Mouse (Mus musculus) embryonic facial prominence, embryonic 11.5 days (tissue): ENCODE data around the gene Akain1. TPM values are rescaled to one million over a fixed set of nuclear protein-coding genes. Genes with fewer than 3 reads are reported as not detected.

ENCODE experiments used
- ATAC-seq: fragments of 200-750 bp; cut with Nextera tagmentation; replicated peaks from 2 replicates; pipeline ENCODE4 v1.8.0; 2017; ENCODE audit warnings: low read depth; ENCODE audit not compliant: insufficient number of reproducible peaks, low FRiP score, low TSS enrichment
- DNase-seq: peaks from one replicate; pipeline ENCODE4 v3.0.0-alpha.2; 2015; ENCODE audit warnings: low spot score
- H3K27ac ChIP-seq: fragments of 300-500 bp; sonication (generic); replicated peaks from 2 replicates; pipeline ENCODE4 v1.5.1; 2014; ENCODE audit warnings: mild to moderate bottlenecking, low read depth, low read length, control low read depth
- H3K27me3 ChIP-seq: fragments of 300-500 bp; sonication (generic); 2 replicates; pipeline ENCODE4 v1.6.1; 2014; ENCODE audit warnings: mild to moderate bottlenecking, low read length, moderate library complexity, mixed read lengths; ENCODE audit not compliant: control insufficient read depth, insufficient read depth
- H3K36me3 ChIP-seq: fragments of 300-500 bp; sonication (generic); replicated peaks from 2 replicates; pipeline ENCODE4 v1.6.1; 2014; ENCODE audit warnings: low read depth, mild to moderate bottlenecking, low read length, moderate library complexity, mixed read lengths; ENCODE audit not compliant: control insufficient read depth, insufficient read depth
- H3K4me1 ChIP-seq: fragments of 300-500 bp; sonication (generic); 2 replicates; pipeline ENCODE4 v1.6.1; 2014; ENCODE audit warnings: low read length, mixed read lengths; ENCODE audit not compliant: control insufficient read depth, insufficient read depth
- H3K4me2 ChIP-seq: fragments of 300-500 bp; sonication (generic); 2 replicates; pipeline ENCODE4 v1.6.1; 2014; ENCODE audit warnings: low read depth, mild to moderate bottlenecking, control low read depth, low read length, moderate library complexity
- H3K4me3 ChIP-seq: fragments of 300-500 bp; sonication (generic); 2 replicates; pipeline ENCODE4 v1.5.1; 2014; ENCODE audit warnings: low read depth, low read length, control low read depth
- H3K9ac ChIP-seq: fragments of 300-500 bp; sonication (generic); replicated peaks from 2 replicates; pipeline ENCODE4 v1.6.1; 2014; ENCODE audit warnings: mild to moderate bottlenecking, control low read depth, low read length
- H3K9me3 ChIP-seq: fragments of 300-500 bp; sonication (generic); replicated peaks from 2 replicates; pipeline ENCODE4 v1.6.1; 2016; ENCODE audit warnings: mild to moderate bottlenecking, low read length, inconsistent platforms, mixed read lengths; ENCODE audit not compliant: control insufficient read depth
- WGBS: fragments of 180-500 bp; shearing (Covaris S2); extraction: QIAGEN DNeasy Blood & Tissue Kit; methylation state at CpG from one replicate; pipeline ENCODE4 v1.1.7; 2014; 5-methylcytosine and 5-hydroxymethylcytosine counted together
- polyA plus RNA-seq: library from polyadenylated mRNA; unstranded; fragments of >200 nt; fragmentation: Nextera tagmentation; extraction: Ambion mirVana; gene quantifications from 2 replicates; pipeline ENCODE4 v1.2.1, GENCODE M21; 2014

The Akain1 gene
- polyA plus RNA-seq, 1 experiment from 2014 or later = 0.17 TPM

DNA sequence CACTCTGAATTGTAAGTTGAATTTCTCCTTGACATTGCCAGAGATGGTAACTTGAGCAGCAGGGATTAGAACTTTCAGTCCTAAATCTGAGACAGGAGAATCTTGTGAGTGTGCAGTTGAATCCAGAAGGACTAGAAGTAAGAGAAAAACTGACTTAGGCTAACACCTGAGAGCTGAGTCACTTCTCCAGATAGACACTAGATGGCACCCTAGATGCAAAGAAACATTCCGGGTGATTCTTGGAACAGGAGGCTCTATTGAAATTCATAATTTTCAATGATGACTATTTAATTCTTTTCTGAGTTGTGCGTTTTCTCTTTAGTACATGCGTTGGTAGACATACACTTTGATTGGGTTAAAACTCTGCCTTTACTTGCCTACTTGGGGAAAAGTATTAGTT is 66.9 kb downstream of the Akain1 start:
- no peak overlapping the region for H3K9ac ChIP-seq
- no peaks in the 10 kb centered on the region for H3K9me3 ChIP-seq
- no peak overlapping the region for H3K4me3 ChIP-seq
- WGBS = 37% methylated on average over 3 of the region's 3 CpGs
- ATAC-seq (no peak), DNase-seq (peak; percentile 52)
- H3K4me2 ChIP-seq = no peak overlapping the region
- H3K27ac ChIP-seq = no peak overlapping the region
- no peaks in the 10 kb centered on the region for H3K36me3 ChIP-seq
- H3K4me1 ChIP-seq = no peaks in the 10 kb centered on the region
- no peaks in the 10 kb centered on the region for H3K27me3 ChIP-seq

GRCm38 (mm10) chr17:69516344-69516907 is 77.3 kb downstream of the Akain1 start:
- no peak overlapping the region for H3K4me2 ChIP-seq
- ATAC-seq (no peak), DNase-seq (no peak)
- no peaks in the 10 kb centered on the region for H3K27me3 ChIP-seq
- H3K9ac ChIP-seq = no peak overlapping the region
- 68% methylated on average over 4 of the region's 4 CpGs for WGBS
- H3K9me3 ChIP-seq = no peaks in the 10 kb centered on the region
- no peak overlapping the region for H3K4me3 ChIP-seq
- no peak overlapping the region for H3K27ac ChIP-seq
- no peaks in the 10 kb centered on the region for H3K4me1 ChIP-seq
- H3K36me3 ChIP-seq = no peaks in the 10 kb centered on the region

DNA sequence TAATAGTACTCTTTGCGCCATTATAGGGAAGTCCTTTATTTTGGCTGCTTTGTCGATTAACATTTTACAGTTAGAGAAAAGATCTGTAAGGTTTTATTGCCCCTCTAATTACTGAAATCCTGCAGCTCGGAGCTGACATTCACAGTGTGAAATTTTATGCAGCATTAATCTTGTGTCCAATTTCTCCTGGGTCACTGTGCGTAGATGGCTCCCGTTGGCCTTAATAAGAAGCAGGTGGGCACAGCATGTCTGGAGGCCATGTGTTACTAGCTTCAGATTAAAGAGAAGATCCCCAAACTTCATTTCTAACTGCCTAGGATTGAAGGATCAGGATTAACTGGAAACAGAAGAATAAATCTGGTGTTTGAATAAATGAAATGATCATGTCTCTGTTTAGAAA is 92.3 kb downstream of the Akain1 start:
- H3K4me2 ChIP-seq = no peak overlapping the region
- H3K9me3 ChIP-seq = no peaks in the 10 kb centered on the region
- no peaks in the 10 kb centered on the region for H3K27me3 ChIP-seq
- no peak overlapping the region for H3K4me3 ChIP-seq
- no peak overlapping the region for H3K27ac ChIP-seq
- 36% methylated on average over 5 of the region's 5 CpGs for WGBS
- peak; percentile 70 for DNase-seq
- no peak for ATAC-seq
- no peaks in the 10 kb centered on the region for H3K36me3 ChIP-seq
- no peaks in the 10 kb centered on the region for H3K4me1 ChIP-seq
- H3K9ac ChIP-seq = no peak overlapping the region

Other genes with a start within 250 kb of the Akain1 start
- gene Zbtb14, start 56.3 kb upstream of the Akain1 start, polyA plus RNA-seq = 29.7 and 34.5 TPM in 2 replicates